Mouse (Mus musculus) ES-E14 (cell line): ENCODE results near the gene Vps52.

Experiments used
- HCFC1 ChIP-seq: IDR thresholded peaks from 2 replicates; pipeline ENCODE4 v1.6.1; 2012; ENCODE audit warnings: low read length, inconsistent platforms, borderline replicate concordance; ENCODE audit not compliant: insufficient read depth
- ZNF384 ChIP-seq: IDR thresholded peaks from 2 replicates; pipeline ENCODE4 v1.6.1; 2012; ENCODE audit warnings: low read depth, low read length, inconsistent platforms

- no peak for TF ChIP-seq HCFC1
- TF ChIP-seq ZNF384, result peak; percentile 97
Measured at GRCm38 (mm10) chr17:33991788-33992664, 36.4 kb downstream of the Vps52 start.
